In genomic region chr14:32166840-32167239, GRCm38 (mm10) we compare ENCODE assay signal across 15 mouse cellular contexts. TPM values are rescaled to one million over a fixed set of nuclear protein-coding genes. Genes with fewer than 3 reads are reported as not detected.
DNase-seq lines count a peak whose midpoint lies in the region; ATAC-seq and TF ChIP-seq lines count a peak whose summit lies in the region.
"Had no signal": no experiment of that assay in that cellular context is flagged by ENCODE, and none has a peak within 500 bp of the region (broad histone marks: within the 10 kb centered on the region; RNA-seq: fewer than 3 reads in every experiment).

No protein-coding gene starts in this region.

- no peak for ATAC-seq in heart, embryonic 11.5 days (replicated peaks; ENCODE audit: insufficient number of reproducible peaks, low FRiP score, low TSS enrichment)
- ATAC-seq in midbrain, embryonic 11.5 days (ENCODE audit: low FRiP score), result no peak
- ATAC-seq in midbrain, embryonic 14.5 days (ENCODE audit: low FRiP score, low TSS enrichment), result no peak
- no peak for ATAC-seq in liver, postnatal 0 days
- no peak for ATAC-seq in stomach, embryonic 16.5 days (ENCODE audit: insufficient read depth, low FRiP score)
- ATAC-seq: forebrain, embryonic 16.5 days had no signal

- 61% methylated on average over 1 of the region's 1 CpGs for WGBS in heart, embryonic 11.5 days (ENCODE audit: insufficient replicate concordance)
- 96% methylated on average over 1 of the region's 1 CpGs for WGBS in midbrain, embryonic 11.5 days
- WGBS in midbrain, embryonic 14.5 days, result 87% methylated on average over 1 of the region's 1 CpGs
- 26% methylated on average over 1 of the region's 1 CpGs for WGBS in liver, postnatal 0 days (ENCODE audit: insufficient replicate concordance)
- 39% methylated on average over 1 of the region's 1 CpGs for WGBS in stomach, embryonic 16.5 days

- no peak for TF ChIP-seq EP300 in liver, postnatal 0 days (IDR thresholded peaks at IDR 0.05; ENCODE audit: low read depth)

- no peaks in the 10 kb centered on the region for H3K27me3 ChIP-seq in heart, embryonic 11.5 days (ENCODE audit: control insufficient read depth, insufficient read depth, low read length)
- H3K27me3 ChIP-seq in midbrain, embryonic 11.5 days (ENCODE audit: control insufficient read depth, insufficient read depth, low read length), result no peaks in the 10 kb centered on the region
- no peaks in the 10 kb centered on the region for H3K27me3 ChIP-seq in midbrain, embryonic 14.5 days (ENCODE audit: control insufficient read depth, insufficient read depth, low read length)
- H3K27me3 ChIP-seq in liver, postnatal 0 days (ENCODE audit: insufficient read depth, low read length), result no peaks in the 10 kb centered on the region
- H3K27me3 ChIP-seq in stomach, embryonic 16.5 days (ENCODE audit: control insufficient read depth, insufficient read depth, low read length), result no peaks in the 10 kb centered on the region
- H3K27me3 ChIP-seq: limb, embryonic 15.5 days had no signal

- H3K4me3 ChIP-seq in heart, embryonic 11.5 days (ENCODE audit: low read depth, low read length), result peak overlapping the region; percentile 61
- no peak overlapping the region for H3K4me3 ChIP-seq in midbrain, embryonic 11.5 days (ENCODE audit: low read depth, low read length)
- no peak overlapping the region for H3K4me3 ChIP-seq in midbrain, embryonic 14.5 days (replicated peaks; ENCODE audit: low read depth, low read length)
- H3K4me3 ChIP-seq in liver, postnatal 0 days (ENCODE audit: low read depth, low read length), result peak overlapping the region; percentile 60
- H3K4me3 ChIP-seq in stomach, embryonic 16.5 days (replicated peaks; ENCODE audit: low read length), result peak overlapping the region; percentile 60

- no peaks in the 10 kb centered on the region for H3K36me3 ChIP-seq in heart, embryonic 11.5 days (ENCODE audit: control insufficient read depth, insufficient read depth, low read length)
- no peaks in the 10 kb centered on the region for H3K36me3 ChIP-seq in midbrain, embryonic 11.5 days (ENCODE audit: control insufficient read depth, insufficient read depth, low read length)
- H3K36me3 ChIP-seq in midbrain, embryonic 14.5 days (ENCODE audit: control insufficient read depth, insufficient read depth, low read length), result peaks cover 3% of the 10 kb centered on the region; the same call in 1 of the 2 replicates
- H3K36me3 ChIP-seq in liver, postnatal 0 days (replicated peaks; ENCODE audit: insufficient read depth, low read length), result peaks cover 26% of the 10 kb centered on the region
- H3K36me3 ChIP-seq in stomach, embryonic 16.5 days (ENCODE audit: control insufficient read depth, insufficient read depth, low read length), result no peaks in the 10 kb centered on the region
- H3K36me3 ChIP-seq: limb, embryonic 15.5 days had no signal

- no peak overlapping the region for H3K27ac ChIP-seq in heart, embryonic 11.5 days (ENCODE audit: low read depth, low read length)
- H3K27ac ChIP-seq in midbrain, embryonic 11.5 days (ENCODE audit: low read depth, low read length), result no peak overlapping the region
- no peak overlapping the region for H3K27ac ChIP-seq in midbrain, embryonic 14.5 days (replicated peaks; ENCODE audit: low read depth, low read length)
- H3K27ac ChIP-seq in liver, postnatal 0 days (ENCODE audit: low read depth), result peak overlapping the region; percentile 93
- H3K27ac ChIP-seq in stomach, embryonic 16.5 days (ENCODE audit: low read length), result no peak overlapping the region
- H3K27ac ChIP-seq: limb, embryonic 15.5 days had no signal

- H3K4me2 ChIP-seq in heart, embryonic 11.5 days, result peak overlapping the region; percentile 96
- no peak overlapping the region for H3K4me2 ChIP-seq in midbrain, embryonic 11.5 days
- no peak overlapping the region for H3K4me2 ChIP-seq in midbrain, embryonic 14.5 days (ENCODE audit: low read length)
- peak overlapping the region; percentile 79 for H3K4me2 ChIP-seq in liver, postnatal 0 days (ENCODE audit: low read depth, low read length)
- H3K4me2 ChIP-seq in stomach, embryonic 16.5 days (ENCODE audit: low read depth, low read length), result peak overlapping the region; percentile 94; the same call in 1 of the 2 replicates

- no peak for TF ChIP-seq CTCF in liver, postnatal 0 days (IDR thresholded peaks at IDR 0.05; ENCODE audit: low read depth)

- intact Hi-C loops in heart, postnatal 10 days (cut with DNase I), result no loop called here

- H3K4me1 ChIP-seq in heart, embryonic 11.5 days (ENCODE audit: control insufficient read depth, insufficient read depth, low read length), result peaks cover 18% of the 10 kb centered on the region
- H3K4me1 ChIP-seq in midbrain, embryonic 11.5 days (ENCODE audit: control insufficient read depth, insufficient read depth, low read length), result peaks cover 8% of the 10 kb centered on the region
- peaks cover 9% of the 10 kb centered on the region for H3K4me1 ChIP-seq in midbrain, embryonic 14.5 days (ENCODE audit: control insufficient read depth, insufficient read depth, low read length)
- peaks cover 50% of the 10 kb centered on the region for H3K4me1 ChIP-seq in liver, postnatal 0 days (ENCODE audit: insufficient read depth)
- H3K4me1 ChIP-seq in stomach, embryonic 16.5 days (ENCODE audit: control insufficient read depth, insufficient read depth, low read length), result peaks cover 45% of the 10 kb centered on the region

- peak overlapping the region; percentile 23; the same call in 1 of the 2 replicates for H3K9ac ChIP-seq in heart, embryonic 11.5 days (ENCODE audit: low read depth, low read length)
- no peak overlapping the region for H3K9ac ChIP-seq in midbrain, embryonic 11.5 days (ENCODE audit: low read length)
- H3K9ac ChIP-seq in midbrain, embryonic 14.5 days (replicated peaks; ENCODE audit: low read length), result no peak overlapping the region
- H3K9ac ChIP-seq in liver, postnatal 0 days (replicated peaks), result peak overlapping the region; percentile 65
- peak overlapping the region; percentile 31 for H3K9ac ChIP-seq in stomach, embryonic 16.5 days (ENCODE audit: low read length)
- H3K9ac ChIP-seq: limb, embryonic 15.5 days had no signal

- no peak for DNase-seq in heart, postnatal 10 days
- DNase-seq in midbrain, embryonic 11.5 days (ENCODE audit: low spot score, missing footprints), result peak; percentile 65
- no peak for DNase-seq in midbrain, embryonic 14.5 days
- no peak for DNase-seq in liver, postnatal 0 days
- DNase-seq in left cerebral cortex, adult 18-20 months (ENCODE audit: low spot score in 2 of 2), result no peak
- DNase-seq in cerebellum, adult 8-10 months, result no peak
- DNase-seq: retina, postnatal 1 day had no signal

- H3K9me3 ChIP-seq in heart, embryonic 11.5 days (replicated peaks; ENCODE audit: control insufficient read depth, low read length), result no peaks in the 10 kb centered on the region
- H3K9me3 ChIP-seq in midbrain, embryonic 11.5 days (ENCODE audit: control insufficient read depth, low read length), result no peaks in the 10 kb centered on the region
- H3K9me3 ChIP-seq in midbrain, embryonic 14.5 days (ENCODE audit: control insufficient read depth, low read length), result no peaks in the 10 kb centered on the region
- H3K9me3 ChIP-seq in liver, postnatal 0 days (ENCODE audit: low read length), result no peaks in the 10 kb centered on the region
- H3K9me3 ChIP-seq in stomach, embryonic 16.5 days (replicated peaks; ENCODE audit: control insufficient read depth, low read length), result no peaks in the 10 kb centered on the region
- H3K9me3 ChIP-seq: limb, embryonic 15.5 days had no signal

RNA-seq across cellular contexts. Expression of gene Ncoa4, which starts 7.2 kb away (rescaled TPM):
- polyA plus RNA-seq in heart, embryonic 11.5 days (2014; fragmentation: Nextera tagmentation; extraction: Ambion mirVana), result 145 and 157 TPM in 2 replicates
- total RNA-seq in heart, postnatal 10 days (2021), result 100 to 1,000 TPM; 112 to 129 TPM
- polyA plus RNA-seq in midbrain, embryonic 11.5 days (2014; fragmentation: Nextera tagmentation; extraction: Ambion mirVana), result 106 and 111 TPM in 2 replicates
- 94.6 and 126 TPM in 2 replicates for polyA plus RNA-seq in midbrain, embryonic 14.5 days (2014; fragmentation: Nextera tagmentation; extraction: Ambion mirVana)
- polyA plus RNA-seq in liver, postnatal 0 days (2015; fragmentation: Nextera tagmentation; extraction: Ambion mirVana), result 126 and 141 TPM in 2 replicates
- polyA plus RNA-seq in stomach, embryonic 16.5 days (2015; fragmentation: Nextera tagmentation; extraction: Ambion mirVana), result 145 and 150 TPM in 2 replicates
- total RNA-seq in left cerebral cortex, adult 18-20 months (2021), result 10 to 100 TPM; 96.8 to 97.3 TPM

RNA-seq across cellular contexts. Expression of gene Msmb, which starts 25.0 kb away (rescaled TPM):
- polyA plus RNA-seq in heart, embryonic 11.5 days (2014; fragmentation: Nextera tagmentation; extraction: Ambion mirVana), result not detected in 2 replicates
- not detected for total RNA-seq in heart, postnatal 10 days (2021)
- polyA plus RNA-seq in midbrain, embryonic 11.5 days (2014; fragmentation: Nextera tagmentation; extraction: Ambion mirVana), result not detected in 2 replicates
- not detected in 2 replicates for polyA plus RNA-seq in midbrain, embryonic 14.5 days (2014; fragmentation: Nextera tagmentation; extraction: Ambion mirVana)
- 0.22 and 0.44 TPM in 2 replicates for polyA plus RNA-seq in liver, postnatal 0 days (2015; fragmentation: Nextera tagmentation; extraction: Ambion mirVana)
- polyA plus RNA-seq in stomach, embryonic 16.5 days (2015; fragmentation: Nextera tagmentation; extraction: Ambion mirVana), result not detected in 2 replicates
- not detected for total RNA-seq in left cerebral cortex, adult 18-20 months (2021)
- polyA plus RNA-seq: brain, embryonic 14.5 days; C2C12; cortical plate, adult 2 months; forebrain, embryonic 16.5 days; heart, postnatal 0 days; limb, embryonic 15.5 days had no signal

RNA-seq across cellular contexts. Expression of gene Timm23, which starts 34.9 kb away (rescaled TPM):
- polyA plus RNA-seq in heart, embryonic 11.5 days (2014; fragmentation: Nextera tagmentation; extraction: Ambion mirVana), result 322 and 324 TPM in 2 replicates
- total RNA-seq in heart, postnatal 10 days (2021), result 100 to 1,000 TPM; 159 to 184 TPM
- polyA plus RNA-seq in midbrain, embryonic 11.5 days (2014; fragmentation: Nextera tagmentation; extraction: Ambion mirVana), result 271 and 283 TPM in 2 replicates
- polyA plus RNA-seq in midbrain, embryonic 14.5 days (2014; fragmentation: Nextera tagmentation; extraction: Ambion mirVana), result 214 and 233 TPM in 2 replicates
- polyA plus RNA-seq in liver, postnatal 0 days (2015; fragmentation: Nextera tagmentation; extraction: Ambion mirVana), result 211 and 219 TPM in 2 replicates
- 218 and 251 TPM in 2 replicates for polyA plus RNA-seq in stomach, embryonic 16.5 days (2015; fragmentation: Nextera tagmentation; extraction: Ambion mirVana)
- 10 to 100 TPM; 64.1 to 75.7 TPM for total RNA-seq in left cerebral cortex, adult 18-20 months (2021)

RNA-seq across cellular contexts. Expression of gene Parg, which starts 34.9 kb away (rescaled TPM):
- 33.4 and 36.7 TPM in 2 replicates for polyA plus RNA-seq in heart, embryonic 11.5 days (2014; fragmentation: Nextera tagmentation; extraction: Ambion mirVana)
- 10 to 100 TPM; 24.3 to 29.6 TPM for total RNA-seq in heart, postnatal 10 days (2021)
- 66.1 and 70.1 TPM in 2 replicates for polyA plus RNA-seq in midbrain, embryonic 11.5 days (2014; fragmentation: Nextera tagmentation; extraction: Ambion mirVana)
- 31.5 and 49.6 TPM in 2 replicates for polyA plus RNA-seq in midbrain, embryonic 14.5 days (2014; fragmentation: Nextera tagmentation; extraction: Ambion mirVana)
- 7.0 and 7.4 TPM in 2 replicates for polyA plus RNA-seq in liver, postnatal 0 days (2015; fragmentation: Nextera tagmentation; extraction: Ambion mirVana)
- 29.1 and 30.0 TPM in 2 replicates for polyA plus RNA-seq in stomach, embryonic 16.5 days (2015; fragmentation: Nextera tagmentation; extraction: Ambion mirVana)
- 10 to 100 TPM; 37.4 to 44.3 TPM for total RNA-seq in left cerebral cortex, adult 18-20 months (2021)

Comparison
In these comparisons a context has a peak if more than half of its experiments do, and no peak if none do; other contexts are left out.
1. H3K4me2 ChIP-seq: peak in heart, embryonic 11.5 days (single experiment), liver, postnatal 0 days (single experiment) and stomach, embryonic 16.5 days (single experiment); none in midbrain, embryonic 11.5 days (single experiment) and midbrain, embryonic 14.5 days (single experiment).
2. H3K4me3 ChIP-seq: peak in heart, embryonic 11.5 days (single experiment), liver, postnatal 0 days (single experiment) and stomach, embryonic 16.5 days (single experiment); none in midbrain, embryonic 11.5 days (single experiment) and midbrain, embryonic 14.5 days (single experiment).
3. H3K9ac ChIP-seq: peak in heart, embryonic 11.5 days (single experiment), liver, postnatal 0 days (single experiment) and stomach, embryonic 16.5 days (single experiment); none in midbrain, embryonic 11.5 days (single experiment) and midbrain, embryonic 14.5 days (single experiment).